Mouse (Mus musculus) heart, postnatal 0 days (tissue): Measurements from ENCODE around the gene Cdca7l. TPM values are rescaled to one million over a fixed set of nuclear protein-coding genes. Genes with fewer than 3 reads are reported as not detected.

ENCODE experiments used
- ATAC-seq: fragments of 200-750 bp; cut with Nextera tagmentation; 2 replicates; pipeline ENCODE4 v1.8.0; 2017; ENCODE audit warnings: low read depth, moderate number of reproducible peaks, moderate library complexity; ENCODE audit not compliant: insufficient read depth
- DNase-seq: peaks from one replicate; pipeline ENCODE4 v3.0.0-alpha.2; 2016; ENCODE audit warnings: low spot score
- H3K27ac ChIP-seq: fragments of 300-500 bp; sonication (generic); 2 replicates; pipeline ENCODE4 v1.5.1; 2014; ENCODE audit warnings: low read depth, mild to moderate bottlenecking
- H3K27me3 ChIP-seq: fragments of 300-500 bp; sonication (generic); 2 replicates; pipeline ENCODE4 v1.6.1; 2014; ENCODE audit warnings: low read length, mixed read lengths; ENCODE audit not compliant: control insufficient read depth, insufficient read depth
- H3K36me3 ChIP-seq: fragments of 300-500 bp; sonication (generic); replicated peaks from 2 replicates; pipeline ENCODE4 v1.6.1; 2014; ENCODE audit warnings: low read length, mixed read lengths; ENCODE audit not compliant: control insufficient read depth, insufficient read depth
- H3K4me1 ChIP-seq: fragments of 300-500 bp; sonication (generic); 2 replicates; pipeline ENCODE4 v1.6.1; 2014; ENCODE audit warnings: antibody characterized with exemption; ENCODE audit not compliant: control insufficient read depth, insufficient read depth
- H3K4me2 ChIP-seq: fragments of 300-500 bp; sonication (generic); 2 replicates; pipeline ENCODE4 v1.6.1; 2014; ENCODE audit warnings: low read depth, mild to moderate bottlenecking, low read length, moderate library complexity
- H3K4me3 ChIP-seq: fragments of 300-500 bp; sonication (generic); 2 replicates; pipeline ENCODE4 v1.5.1; 2014; ENCODE audit warnings: low read depth, low read length
- H3K9ac ChIP-seq: fragments of 300-500 bp; sonication (generic); replicated peaks from 2 replicates; pipeline ENCODE4 v1.6.1; 2014; ENCODE audit warnings: low read depth, low read length, mixed read lengths
- H3K9me3 ChIP-seq: fragments of 300-500 bp; sonication (generic); replicated peaks from 2 replicates; pipeline ENCODE4 v1.6.1; 2016; ENCODE audit warnings: low read length; ENCODE audit not compliant: control insufficient read depth
- CTCF ChIP-seq: IDR thresholded peaks from 2 replicates; pipeline ENCODE4 v1.5.1; 2016; ENCODE audit warnings: antibody characterized with exemption, control low read depth, low read depth
- EP300 ChIP-seq: IDR thresholded peaks from 2 replicates; pipeline ENCODE4 v1.6.1; 2016; ENCODE audit warnings: antibody characterized with exemption, low read depth
- WGBS: fragments of 180-500 bp; shearing (Covaris S2); extraction: QIAGEN DNeasy Blood & Tissue Kit; methylation state at CpG from one replicate; pipeline ENCODE4 v1.1.7; 2014; 5-methylcytosine and 5-hydroxymethylcytosine counted together
- polyA plus RNA-seq: library from polyadenylated mRNA; unstranded; fragments of >200 nt; fragmentation: Nextera tagmentation; extraction: Ambion mirVana; gene quantifications from 2 replicates; pipeline ENCODE4 v1.2.1, GENCODE M21; 2015
- total RNA-seq: library from RNA; depleted of rRNA; stranded (reverse); fragments of >200 nt; gene quantifications from 2 replicates; pipeline ENCODE4 v1.2.3, GENCODE M21; 2014; ENCODE audit warnings: low replicate concordance

The Cdca7l gene
- total and polyA plus RNA-seq, 2 experiments from 2014 or later, result 1.4 to 3.7 TPM

DNA sequence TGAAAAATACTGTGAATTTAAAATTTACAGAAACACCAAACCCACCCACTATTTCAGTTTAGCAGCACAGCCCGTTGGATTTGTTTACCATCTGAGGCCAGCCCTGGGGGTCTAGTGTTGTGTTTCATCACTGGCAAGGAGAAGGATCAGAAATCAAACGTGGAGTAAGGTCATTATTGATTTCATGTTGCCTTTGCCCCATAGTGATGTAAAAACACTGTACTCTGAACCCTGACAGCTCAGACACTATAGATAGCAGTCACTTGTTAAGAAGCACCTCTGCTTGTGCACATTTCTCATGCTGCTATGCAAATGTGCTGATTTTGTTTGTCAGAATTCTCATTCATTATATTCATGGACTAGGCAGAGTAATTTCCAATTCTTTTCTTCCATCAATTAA, 22.7 kb upstream of the Cdca7l start:
- Histone ChIP-seq H3K9ac (no peak overlapping the region), H3K27ac (no peak overlapping the region), H3K4me1 (no peaks in the 10 kb centered on the region), H3K9me3 (no peaks in the 10 kb centered on the region), H3K4me2 (no peak overlapping the region), H3K27me3 (no peaks in the 10 kb centered on the region), H3K4me3 (no peak overlapping the region), H3K36me3 (no peaks in the 10 kb centered on the region)
- 41% methylated on average over 2 of the region's 2 CpGs for WGBS
- ATAC-seq, result no peak
- no peak for DNase-seq
- TF ChIP-seq EP300, result no peak
- TF ChIP-seq CTCF, result no peak

GRCm38 (mm10) chr12:117783426-117783825, 20.7 kb upstream of the Cdca7l start:
- Histone ChIP-seq H3K36me3 (no peaks in the 10 kb centered on the region), H3K4me1 (no peaks in the 10 kb centered on the region), H3K27ac (no peak overlapping the region), H3K27me3 (no peaks in the 10 kb centered on the region), H3K4me3 (no peak overlapping the region), H3K9me3 (no peaks in the 10 kb centered on the region), H3K4me2 (no peak overlapping the region), H3K9ac (no peak overlapping the region)
- TF ChIP-seq EP300, result no peak
- no peak for TF ChIP-seq CTCF
- DNase-seq (no peak), ATAC-seq (no peak)
- WGBS, result 68% methylated on average over 1 of the region's 1 CpGs

DNA sequence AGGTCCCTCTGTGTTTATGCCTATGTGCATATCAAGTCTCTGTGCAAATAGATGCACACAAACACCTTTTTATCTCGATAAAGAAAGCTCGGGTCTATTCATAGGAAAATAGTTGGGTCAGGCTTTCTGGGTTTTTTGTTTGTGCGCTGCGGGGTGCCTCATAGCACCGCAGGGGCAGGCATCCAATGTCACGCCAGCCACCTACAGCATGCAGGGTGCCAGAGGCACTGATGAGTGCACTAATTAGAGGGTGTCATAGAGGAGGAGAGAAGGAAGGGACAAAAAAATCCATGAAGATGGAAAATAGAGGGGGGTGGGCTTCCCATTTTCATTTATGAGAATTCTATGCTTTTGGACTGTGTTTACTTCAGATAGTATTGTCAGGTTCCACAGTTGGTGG, 17.5 kb upstream of the Cdca7l start:
- H3K4me1 ChIP-seq, result no peaks in the 10 kb centered on the region
- H3K36me3 ChIP-seq, result no peaks in the 10 kb centered on the region
- 50% methylated on average over 6 of the region's 6 CpGs for WGBS
- H3K27ac ChIP-seq, result no peak overlapping the region
- TF ChIP-seq CTCF (no peak), EP300 (no peak)
- no peak for DNase-seq
- H3K4me2 ChIP-seq, result no peak overlapping the region
- H3K27me3 ChIP-seq, result no peaks in the 10 kb centered on the region
- H3K9me3 ChIP-seq, result no peaks in the 10 kb centered on the region
- H3K4me3 ChIP-seq, result no peak overlapping the region
- ATAC-seq, result no peak
- no peak overlapping the region for H3K9ac ChIP-seq

- no peak overlapping the region for H3K27ac ChIP-seq
- peak overlapping the region; percentile 50 for H3K4me2 ChIP-seq
- DNase-seq (no peak), ATAC-seq (no peak; the same call in 1 of the 2 replicates)
- H3K4me3 ChIP-seq, result peak overlapping the region; percentile 25
- no peaks in the 10 kb centered on the region for H3K36me3 ChIP-seq
- no peak for TF ChIP-seq CTCF
- TF ChIP-seq EP300, result no peak
- H3K4me1 ChIP-seq, result no peaks in the 10 kb centered on the region
- no peaks in the 10 kb centered on the region for H3K27me3 ChIP-seq
- no peak overlapping the region for H3K9ac ChIP-seq
- no peaks in the 10 kb centered on the region for H3K9me3 ChIP-seq
- WGBS, result 11% methylated on average over 24 of the region's 24 CpGs
Observed at GRCm38 (mm10) chr12:117788513-117789011, 15.5 kb upstream of the Cdca7l start.

DNA sequence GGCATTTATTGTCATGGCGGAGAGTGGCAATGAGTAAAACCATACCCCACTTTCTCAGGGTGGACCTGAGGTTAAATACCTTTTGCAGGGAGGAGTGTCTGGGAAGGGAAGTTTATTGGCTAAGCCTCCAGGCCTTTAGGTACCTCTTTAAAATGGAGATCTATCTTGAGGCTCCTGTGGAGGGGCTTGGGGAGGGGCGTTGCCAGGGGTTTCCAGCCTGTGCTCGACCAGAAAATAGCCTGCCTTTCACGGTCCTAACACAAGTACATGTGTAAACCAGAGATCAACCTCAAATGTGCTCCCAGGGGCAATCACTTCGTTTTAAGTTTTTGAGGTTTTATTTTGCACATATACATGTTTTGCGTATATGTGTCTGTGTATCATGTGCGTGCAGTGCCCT, 15.1 kb upstream of the Cdca7l start:
- H3K9ac ChIP-seq, result no peak overlapping the region
- no peaks in the 10 kb centered on the region for H3K4me1 ChIP-seq
- 44% methylated on average over 7 of the region's 7 CpGs for WGBS
- ATAC-seq (no peak), DNase-seq (no peak)
- H3K36me3 ChIP-seq, result no peaks in the 10 kb centered on the region
- H3K4me3 ChIP-seq, result no peak overlapping the region
- TF ChIP-seq EP300 (no peak), CTCF (no peak)
- no peaks in the 10 kb centered on the region for H3K9me3 ChIP-seq
- H3K27ac ChIP-seq, result no peak overlapping the region
- no peaks in the 10 kb centered on the region for H3K27me3 ChIP-seq
- no peak overlapping the region for H3K4me2 ChIP-seq

- no peak for TF ChIP-seq CTCF
- TF ChIP-seq EP300, result no peak
- DNase-seq, result no peak
Observed at GRCm38 (mm10) chr12:117795303-117795702, 8.8 kb upstream of the Cdca7l start.

More at GRCm38 (mm10) chr12:117795303-117795702, 8.8 kb upstream of the Cdca7l start:
- Histone ChIP-seq H3K27me3 (no peaks in the 10 kb centered on the region), H3K27ac (no peak overlapping the region), H3K9ac (no peak overlapping the region), H3K4me1 (no peaks in the 10 kb centered on the region), H3K4me3 (no peak overlapping the region), H3K9me3 (no peaks in the 10 kb centered on the region), H3K36me3 (no peaks in the 10 kb centered on the region), H3K4me2 (no peak overlapping the region)
- no peak for ATAC-seq
- WGBS, result 71% methylated on average over 4 of the region's 4 CpGs
